Mouse (Mus musculus) hindlimb bud, embryonic 11.5 days (tissue): ENCODE measurements around the gene Atg10.

ENCODE experiments used
- DNase-seq: peaks from one replicate; pipeline ENCODE4 v3.0.0-alpha.2; 2012; ENCODE audit warnings: low read depth, low spot score; ENCODE audit errors: extremely low spot score

The Atg10 gene

DNA sequence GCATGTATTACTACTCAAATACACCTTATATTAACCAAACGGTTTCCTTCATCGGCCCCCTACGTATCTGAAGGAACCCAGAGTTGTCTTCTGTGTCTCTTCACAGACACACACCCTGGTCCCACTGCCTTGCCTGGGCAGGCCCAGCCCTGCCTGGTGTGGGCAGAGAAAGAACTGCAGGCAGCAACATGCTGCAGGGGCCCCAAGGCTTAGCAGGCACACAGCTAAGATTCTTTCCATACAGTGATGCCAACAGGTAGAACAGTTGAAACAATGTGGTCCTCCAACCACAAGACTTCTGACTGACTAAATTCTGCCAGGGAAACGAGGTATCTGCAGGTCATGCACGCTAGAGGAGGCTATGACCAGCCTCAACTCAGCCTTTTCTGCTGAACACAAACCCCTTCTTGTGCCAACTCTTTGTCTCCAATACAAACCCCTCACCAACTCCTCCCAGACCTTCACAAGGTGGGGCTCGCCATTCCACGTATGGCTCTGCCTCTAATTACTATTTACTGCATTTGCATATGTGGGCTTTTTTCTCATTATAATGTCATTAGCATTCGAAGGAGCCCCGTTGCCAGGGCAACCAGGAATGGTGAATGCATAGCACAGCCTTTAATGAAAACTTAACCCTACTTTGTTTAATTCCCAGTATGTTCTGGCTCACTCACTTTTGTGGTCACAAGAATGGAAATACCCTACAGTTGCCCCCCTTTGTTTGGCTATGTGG, 45.2 kb downstream of the Atg10 start:
- DNase-seq: no peak

DNA sequence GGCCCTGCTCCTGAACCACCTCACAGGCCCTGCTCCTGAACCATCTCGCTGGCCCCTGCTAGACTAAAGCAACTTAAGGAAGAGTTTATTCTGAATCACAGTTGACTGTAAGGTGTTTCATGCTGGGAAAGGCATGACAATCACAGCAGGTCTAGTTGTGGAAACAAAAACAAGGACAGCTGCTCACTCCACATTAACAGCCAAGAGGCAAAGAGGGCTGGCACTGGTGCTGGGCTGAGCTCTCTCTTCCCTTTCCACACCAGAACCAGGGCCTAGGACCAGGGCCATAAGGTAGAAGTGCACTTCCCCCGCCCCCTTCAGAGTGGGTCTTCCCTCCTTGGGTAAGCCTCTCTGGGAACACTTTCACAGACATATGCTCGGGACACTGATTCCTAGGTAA, 48.4 kb downstream of the Atg10 start:
- no peak for DNase-seq

DNA sequence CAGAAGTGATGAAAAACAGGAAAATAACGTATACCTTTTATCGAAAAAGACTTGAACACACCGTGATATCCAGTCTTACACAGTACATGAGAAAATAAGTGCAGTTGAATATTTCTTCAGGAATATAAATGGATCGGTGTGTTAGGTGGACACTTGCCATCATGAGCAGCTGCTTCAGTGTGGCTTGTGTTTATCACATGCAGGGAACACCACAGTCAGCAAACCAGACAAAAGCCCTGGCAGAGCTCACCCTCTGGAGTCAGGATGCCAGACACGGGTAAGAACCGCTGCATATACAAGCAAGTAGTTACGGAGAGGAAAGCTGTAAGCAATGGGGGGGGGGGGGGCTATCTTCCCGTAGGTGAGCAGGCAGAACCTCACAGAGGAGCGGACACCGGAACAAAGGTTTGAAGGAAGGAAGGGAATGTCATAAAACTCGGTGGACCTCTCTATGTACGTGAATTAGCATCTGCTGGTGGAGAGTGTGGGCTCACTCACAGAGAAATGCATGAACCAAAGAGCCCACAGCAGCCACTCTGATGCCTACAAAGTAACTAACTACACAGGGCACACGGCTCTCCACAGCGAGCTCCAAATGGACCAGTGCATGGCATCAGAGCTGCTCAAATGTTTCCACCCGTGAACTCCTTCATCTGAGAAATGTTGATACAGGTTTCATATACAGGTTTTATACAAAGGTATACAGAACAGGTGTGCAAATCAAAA, 51.8 kb downstream of the Atg10 start:
- no peak for DNase-seq

DNA sequence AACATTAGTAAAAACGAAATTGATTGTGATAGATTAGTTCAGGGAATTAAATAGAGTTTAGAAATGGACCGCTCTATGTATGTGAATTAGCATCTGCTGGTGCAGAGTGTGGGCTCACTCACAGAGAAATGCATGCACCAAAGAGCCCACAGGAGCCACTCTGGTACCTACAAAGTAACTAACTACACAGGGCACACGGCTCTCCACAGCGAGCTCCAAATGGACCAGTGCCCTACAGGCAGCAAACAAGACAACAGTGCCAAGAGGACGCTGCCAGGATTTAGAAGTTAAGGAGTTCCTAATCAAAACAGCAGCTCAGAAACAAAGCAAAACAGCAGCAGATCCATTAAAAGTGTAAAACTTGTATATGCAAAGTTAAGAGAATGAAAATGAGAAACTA, 52.6 kb downstream of the Atg10 start:
- DNase-seq: no peak

DNA sequence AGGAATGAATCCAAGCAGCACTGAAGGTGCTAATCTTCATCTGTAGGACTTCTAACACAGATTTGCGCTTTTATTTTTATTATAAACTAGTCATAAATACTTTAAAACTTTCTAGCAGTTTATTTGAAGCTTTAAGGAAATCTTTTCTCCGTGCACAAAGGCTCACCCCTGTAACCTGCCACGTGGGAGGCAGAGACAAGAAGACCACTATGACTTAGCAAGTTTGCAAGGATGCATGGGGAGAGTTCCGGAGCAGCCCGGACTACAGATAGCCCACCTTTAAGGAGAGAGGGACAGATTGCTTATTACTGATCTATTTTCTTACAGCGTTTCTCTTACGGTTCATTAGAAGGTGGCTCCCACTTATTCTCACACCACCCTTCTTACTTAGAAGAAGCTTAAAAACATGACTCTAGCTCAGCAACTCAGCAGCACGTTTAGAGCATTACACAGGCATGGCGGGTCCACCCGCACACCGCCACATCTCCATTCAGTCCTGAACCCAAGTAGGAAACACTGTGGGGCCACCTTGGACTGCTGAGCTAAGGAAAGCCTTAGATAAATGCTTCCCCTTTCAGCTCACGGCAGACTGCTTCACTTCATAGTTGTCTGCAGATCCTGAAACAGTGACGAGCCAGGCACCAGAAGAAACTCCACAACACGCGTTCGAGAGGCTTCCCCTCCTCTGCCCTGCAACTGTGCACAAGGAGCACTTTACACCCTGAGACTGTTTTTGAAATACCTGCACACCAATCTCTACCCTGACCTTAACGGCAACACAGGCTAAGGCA, 54.0 kb downstream of the Atg10 start:
- DNase-seq: no peak

DNA sequence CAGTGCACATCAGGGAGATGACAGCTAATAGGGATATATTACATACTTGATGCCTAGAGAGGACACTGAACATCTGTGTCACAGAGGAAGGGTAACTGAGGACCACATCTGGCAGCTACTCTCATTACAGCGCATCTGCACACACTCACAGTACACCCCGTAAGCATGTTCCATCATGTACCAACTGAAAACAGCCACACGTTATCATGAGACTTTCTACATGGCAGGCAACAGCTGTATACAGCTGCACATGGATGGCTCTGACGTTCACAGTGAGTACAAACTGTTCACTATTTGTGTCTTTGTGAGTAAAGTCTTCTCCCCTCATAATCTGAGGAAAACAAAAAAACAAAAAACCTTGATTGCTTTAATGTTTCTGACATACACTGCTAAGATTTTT, 55.3 kb downstream of the Atg10 start:
- DNase-seq: no peak

DNA sequence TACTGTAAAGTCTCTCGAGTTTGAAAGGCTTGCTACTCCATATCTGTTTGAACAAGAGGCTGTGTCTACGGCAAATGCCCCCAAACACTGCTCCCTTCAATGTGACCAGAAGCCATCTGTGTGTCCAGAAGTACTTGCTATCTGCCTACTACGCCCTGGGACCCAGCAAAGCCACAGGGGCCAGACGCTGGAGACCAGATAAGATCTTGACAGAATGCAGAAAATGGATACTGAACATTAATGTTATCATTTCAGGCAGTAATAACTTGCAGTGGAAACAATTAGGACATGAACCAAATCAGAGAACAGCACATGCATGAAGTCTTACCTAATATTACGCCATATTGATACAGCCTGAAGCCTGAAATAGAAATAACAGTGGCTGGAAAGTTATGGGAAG, 56.2 kb downstream of the Atg10 start:
- no peak for DNase-seq

DNA sequence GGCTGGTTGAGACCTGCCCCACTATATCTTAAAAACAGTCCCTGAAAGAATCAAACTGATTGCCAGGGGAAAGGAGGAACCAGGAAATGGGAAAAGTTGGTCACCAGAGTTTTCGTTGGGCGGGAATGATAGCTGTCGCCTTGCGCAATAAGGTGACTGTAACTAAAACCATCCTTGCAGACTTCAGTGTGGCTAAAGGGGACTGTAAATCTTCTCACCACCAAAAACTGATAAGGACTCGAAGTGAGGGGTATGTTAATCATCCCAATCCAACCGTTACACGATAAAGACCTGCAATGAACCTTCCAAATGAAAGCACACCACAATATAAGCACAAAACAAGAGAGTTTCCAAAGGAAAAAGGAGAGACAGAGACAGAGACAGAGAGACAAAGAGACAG, 57.5 kb downstream of the Atg10 start:
- DNase-seq: no peak

DNA sequence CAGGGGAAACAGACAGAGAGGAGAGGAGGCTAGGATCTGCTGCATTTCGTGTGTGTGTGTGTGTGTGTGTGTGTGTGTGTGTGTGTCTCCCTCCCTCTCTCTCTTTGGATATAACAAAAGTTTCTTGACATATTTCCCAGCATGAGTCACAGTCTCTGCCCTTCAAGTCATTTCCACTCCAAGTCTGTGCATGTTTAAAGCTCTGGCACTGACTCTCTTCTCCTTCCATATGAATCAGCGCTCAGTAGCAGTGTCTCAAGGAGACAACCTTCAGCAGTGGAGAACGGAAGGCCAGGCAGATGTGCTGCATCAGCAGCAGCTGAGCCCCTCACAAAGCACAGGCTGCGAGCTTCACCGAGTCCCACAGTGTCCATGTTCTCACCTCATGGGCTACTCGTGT, 58.6 kb downstream of the Atg10 start:
- DNase-seq: no peak

DNA sequence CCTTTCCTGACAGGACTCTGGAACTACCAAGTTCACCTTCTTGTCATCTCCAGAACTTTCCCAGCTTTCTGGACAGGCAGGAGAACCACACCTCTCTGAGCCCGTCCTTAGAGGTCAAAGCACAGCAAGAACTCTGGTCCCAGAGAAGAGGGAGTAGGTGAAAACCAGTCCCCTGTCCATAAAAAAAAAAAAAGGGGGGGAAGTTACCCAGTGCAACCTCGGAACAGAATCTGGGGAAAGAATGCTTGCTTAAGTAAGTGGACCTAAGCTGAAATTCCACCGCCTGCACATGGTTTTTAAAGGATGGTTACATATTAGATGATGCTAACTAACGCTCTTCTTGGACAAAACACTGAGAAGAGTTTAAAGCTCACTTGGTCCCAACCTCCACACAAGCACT, 60.5 kb downstream of the Atg10 start:
- no peak for DNase-seq

DNA sequence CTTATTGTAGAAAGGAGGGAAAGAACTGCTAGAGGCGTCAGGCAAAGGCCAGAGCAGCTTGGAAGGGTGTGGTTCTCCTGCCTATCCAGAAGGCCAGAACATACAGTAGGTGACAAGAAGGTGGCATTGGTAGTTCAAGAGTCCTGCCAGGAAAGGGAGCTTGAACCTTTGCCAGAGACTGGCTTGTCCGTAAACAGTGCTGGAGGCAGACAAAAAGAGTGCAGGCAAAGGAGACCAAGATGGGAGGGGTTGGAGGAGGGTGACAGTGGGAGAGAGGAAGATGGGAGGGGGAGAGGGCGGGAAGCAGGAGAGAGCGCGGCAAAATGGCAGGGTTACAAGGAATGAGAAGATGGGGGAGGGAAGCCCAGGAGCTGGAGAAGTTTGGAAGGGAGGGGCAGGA, 61.3 kb downstream of the Atg10 start:
- DNase-seq: no peak

DNA sequence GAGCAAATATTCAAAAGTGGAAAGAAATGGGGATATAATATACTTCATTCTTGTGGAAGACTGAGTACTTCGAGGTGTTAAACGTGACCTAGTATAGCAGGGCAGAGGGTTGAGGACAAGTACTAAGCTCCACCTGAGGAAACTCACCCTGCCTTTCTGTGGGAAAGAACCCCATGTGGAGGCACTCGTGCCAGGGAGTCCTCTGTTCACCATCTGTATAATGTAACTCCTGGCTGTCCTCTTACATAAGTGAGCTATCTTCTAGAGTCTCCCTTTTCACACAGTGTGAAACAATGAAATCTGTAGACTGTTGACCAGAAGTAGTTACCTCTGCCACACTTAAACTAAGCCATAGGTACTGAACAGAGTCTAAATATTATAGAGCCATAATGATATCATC, 63.2 kb downstream of the Atg10 start:
- no peak for DNase-seq

DNA sequence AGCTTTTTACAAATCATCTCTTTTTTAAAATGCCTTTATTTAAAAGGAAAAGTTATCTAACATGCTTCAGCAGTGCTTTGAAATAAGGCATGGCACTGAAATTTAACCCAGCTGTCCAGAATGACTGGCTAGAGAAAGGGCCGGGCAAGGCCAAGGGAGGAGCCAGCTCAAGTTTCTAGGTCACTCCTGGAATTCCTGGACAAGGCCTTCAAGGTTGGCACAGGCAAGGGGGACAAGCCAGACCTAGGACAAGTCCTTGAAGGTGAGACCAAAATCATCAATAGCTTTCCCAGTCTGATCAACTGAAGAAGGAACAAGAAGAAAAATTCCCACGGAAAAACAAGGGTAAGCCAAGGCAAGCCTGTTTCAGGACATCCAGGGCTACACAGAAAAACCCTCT, 63.9 kb downstream of the Atg10 start:
- DNase-seq: no peak

DNA sequence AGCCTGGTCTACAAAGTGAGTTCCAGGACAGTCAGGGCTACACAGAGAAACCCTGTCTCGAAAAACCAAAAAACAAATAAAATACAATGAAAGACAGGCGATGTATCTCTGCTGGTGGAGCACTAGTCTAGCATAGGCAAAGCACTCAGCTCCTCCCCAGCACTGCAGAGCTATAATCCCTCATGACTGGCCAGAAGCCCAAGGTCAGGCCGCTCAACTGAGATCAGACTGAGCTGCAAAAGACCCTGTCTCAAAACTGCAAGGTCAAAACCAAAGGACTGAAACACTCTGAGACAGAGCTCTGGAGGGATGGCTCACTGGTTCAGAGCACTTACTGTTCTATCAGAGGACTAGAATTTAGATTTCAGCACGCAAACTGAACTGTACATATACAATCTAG, 65.8 kb downstream of the Atg10 start:
- DNase-seq: no peak

DNA sequence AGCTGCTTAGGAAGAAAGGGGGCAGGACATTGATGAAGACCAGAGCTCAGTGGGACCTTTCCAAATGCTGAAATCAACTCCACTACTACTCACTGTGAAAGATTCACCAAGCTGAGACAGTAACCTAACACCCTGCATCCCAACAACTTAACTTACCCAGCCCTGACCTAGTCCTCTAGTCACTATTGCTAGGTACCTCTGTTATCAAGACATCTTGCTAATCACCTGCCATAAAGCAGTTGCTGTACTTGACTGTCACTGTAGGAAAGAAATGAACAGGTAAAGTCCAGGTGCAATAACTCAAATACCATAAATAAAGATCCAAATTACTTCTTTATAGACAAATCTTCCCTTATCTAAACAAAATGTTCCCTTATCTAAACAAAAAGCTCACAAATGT, 66.3 kb downstream of the Atg10 start:
- no peak for DNase-seq

DNA sequence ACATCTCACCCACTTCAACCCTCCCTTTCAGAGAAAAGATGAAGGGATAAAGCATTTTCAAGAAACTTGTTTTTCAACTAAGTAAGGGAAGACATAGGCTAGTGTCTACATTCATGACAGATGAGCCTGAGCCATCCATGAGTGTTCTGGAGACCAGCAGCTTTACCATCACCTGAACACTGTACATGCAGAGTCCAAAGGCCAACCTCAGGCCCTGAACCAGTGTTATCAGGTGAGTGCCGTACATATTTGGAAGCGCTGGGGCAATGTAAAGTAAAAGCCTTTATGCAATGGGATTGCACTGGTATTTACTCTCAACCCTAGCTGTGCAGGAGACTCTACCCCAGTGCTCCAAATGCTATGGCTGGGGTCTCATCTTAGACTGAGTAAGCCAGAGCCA, 66.8 kb downstream of the Atg10 start:
- no peak for DNase-seq

DNA sequence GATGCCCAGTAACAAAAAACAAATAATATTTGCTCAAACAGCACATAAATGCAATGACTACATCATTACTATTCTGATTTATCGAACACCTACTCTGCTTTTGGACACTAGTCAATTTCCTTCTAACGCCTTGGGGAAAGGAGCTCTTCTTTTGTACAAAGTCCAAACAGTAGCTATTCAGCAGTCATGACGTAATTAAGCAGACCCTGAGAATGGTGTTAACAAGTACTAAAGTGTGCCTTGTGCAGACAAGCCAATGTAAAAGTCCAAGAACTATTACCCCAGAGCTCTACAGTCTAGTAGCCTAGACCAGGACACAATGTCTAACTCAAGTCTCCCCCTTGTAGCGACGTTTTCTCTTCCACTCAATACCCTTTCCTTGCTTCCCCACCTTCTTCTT, 67.5 kb downstream of the Atg10 start:
- DNase-seq: no peak

DNA sequence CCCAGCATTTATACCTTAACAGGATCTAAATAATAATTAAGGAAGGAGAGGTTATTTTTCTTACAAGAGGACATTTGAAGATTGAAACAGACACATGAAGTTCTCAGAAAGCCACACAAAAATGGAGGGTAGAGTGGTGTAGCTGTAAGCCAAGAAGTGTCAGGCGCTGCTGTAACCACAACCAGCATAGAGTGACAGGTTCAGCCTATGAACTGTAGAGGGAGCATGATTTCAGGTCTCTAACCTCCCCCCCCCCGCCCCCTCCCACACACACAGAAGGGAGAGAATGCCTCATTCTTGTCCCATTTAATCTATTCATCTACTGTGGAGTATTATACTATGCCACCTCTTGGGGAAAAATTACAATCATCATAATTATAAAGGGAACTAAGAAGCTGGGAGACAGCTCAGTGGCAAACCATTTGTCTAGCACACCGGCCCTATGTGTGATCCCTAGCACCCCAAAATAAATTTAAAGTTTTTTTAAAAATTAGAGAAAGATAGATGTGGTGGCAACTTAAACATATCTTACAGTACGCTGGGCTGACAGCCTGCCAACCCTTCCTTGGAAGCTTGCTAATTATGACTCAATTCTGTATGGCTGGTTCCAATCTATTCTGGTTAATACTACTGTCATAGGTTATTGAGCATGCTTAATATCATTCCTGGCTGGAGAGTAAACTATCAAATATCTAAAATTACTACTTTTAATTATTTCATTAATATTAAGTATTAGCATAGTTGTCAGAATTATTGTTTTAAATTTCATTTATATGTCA, 68.2 kb downstream of the Atg10 start:
- no peak for DNase-seq

DNA sequence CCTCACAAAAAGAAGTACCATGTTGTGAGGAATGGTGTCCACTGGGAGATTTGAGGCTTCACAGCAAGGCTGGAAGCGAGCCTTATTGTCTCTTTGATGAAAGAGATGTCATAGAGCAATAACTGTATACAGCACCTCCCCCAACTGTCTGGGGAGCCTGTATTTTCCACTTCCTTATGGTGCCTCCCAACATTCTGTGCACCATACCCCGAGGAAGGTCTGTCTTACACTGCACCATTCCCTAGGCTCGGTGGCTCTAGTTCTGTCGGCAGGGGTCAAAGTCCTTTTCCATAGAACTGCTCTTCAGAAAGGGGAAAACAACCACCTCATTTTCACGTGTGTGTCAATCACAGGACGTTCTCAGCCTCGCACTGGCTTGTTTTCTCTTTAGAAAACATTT, 69.1 kb downstream of the Atg10 start:
- no peak for DNase-seq

DNA sequence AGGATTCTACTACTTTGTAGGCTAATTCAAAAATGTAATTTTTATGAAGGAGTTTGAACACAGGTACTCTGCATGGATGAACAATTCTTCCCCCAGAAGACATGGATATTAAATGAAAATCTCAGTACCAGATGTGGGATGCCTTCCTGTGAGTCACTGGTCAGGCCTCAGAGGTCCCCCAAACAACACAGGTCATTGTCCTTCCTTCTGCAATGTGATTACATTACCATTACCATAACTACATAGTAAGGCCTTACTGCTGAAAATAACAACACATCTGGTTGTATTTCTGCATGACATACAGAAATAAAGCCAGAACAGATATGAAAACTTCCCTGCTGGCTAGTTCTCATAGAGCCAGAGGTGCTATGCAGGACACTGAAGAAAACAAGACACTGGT, 87.4 kb downstream of the Atg10 start:
- no peak for DNase-seq

DNA sequence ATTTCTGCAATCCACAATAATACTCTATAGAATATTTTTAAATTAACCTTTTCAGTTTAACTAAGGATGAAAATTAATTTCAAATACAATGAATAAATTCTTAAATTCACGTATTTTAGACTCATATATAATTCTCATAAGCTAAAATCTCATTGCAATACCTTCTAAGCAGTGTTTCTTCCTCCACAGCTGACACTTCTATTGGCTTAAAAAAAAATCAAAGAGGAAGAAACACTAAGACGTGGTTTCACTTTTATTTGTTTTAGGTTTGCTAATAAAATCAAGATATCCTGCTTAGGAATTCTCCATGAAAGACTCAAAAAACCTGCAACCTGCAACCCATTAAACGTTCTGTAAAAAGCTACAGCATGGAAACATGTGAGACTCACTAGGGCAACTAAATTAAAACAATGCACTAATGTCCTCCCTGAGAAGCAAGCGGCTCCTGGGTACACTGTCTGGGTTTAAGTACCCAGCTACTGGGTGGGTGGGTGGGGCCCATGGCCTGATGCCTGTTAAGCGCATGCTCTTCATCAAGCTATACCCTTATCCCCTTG, 90.4 kb downstream of the Atg10 start:
- DNase-seq: peak; percentile 16
